Mouse (Mus musculus) spleen, postnatal 10 days (tissue): ENCODE data around the gene Myo1e.
A peak's percentile ranks its signal among the peaks of the same experiment; 100 is the strongest.

ENCODE experiments used
- DNase-seq, 2 experiments: peaks; one replicate each; pipeline ENCODE4 v3.0.0; 2021 to 2022; ENCODE audit warnings: low spot score in 2 of 2

The Myo1e gene

GRCm38 (mm10) chr9:70356254-70356653 is 149.1 kb downstream of the Myo1e start:
- no peak for DNase-seq

- DNase-seq, result no peak
Observed at GRCm38 (mm10) chr9:70359402-70360131, 152.4 kb downstream of the Myo1e start.

- no peak for DNase-seq
Observed at GRCm38 (mm10) chr9:70364741-70365140, 157.6 kb downstream of the Myo1e start.

- no peak for DNase-seq
Observed at GRCm38 (mm10) chr9:70365915-70366314, 158.8 kb downstream of the Myo1e start.

- no peak for DNase-seq
Observed at GRCm38 (mm10) chr9:70366898-70367297, 159.7 kb downstream of the Myo1e start.

- no peak for DNase-seq
Observed at GRCm38 (mm10) chr9:70371638-70372037, 164.5 kb downstream of the Myo1e start.

- no peak for DNase-seq
Observed at GRCm38 (mm10) chr9:70379502-70380467, 172.6 kb downstream of the Myo1e start.

- DNase-seq, result peak in 1 of 2 experiments; percentile 9
Observed at GRCm38 (mm10) chr9:70382091-70382490, 174.9 kb downstream of the Myo1e start.

- DNase-seq, result no peak
Observed at GRCm38 (mm10) chr9:70383750-70384149, 176.6 kb downstream of the Myo1e start.

- no peak for DNase-seq
Observed at GRCm38 (mm10) chr9:70384494-70384893, 177.3 kb downstream of the Myo1e start.

- no peak for DNase-seq
Observed at GRCm38 (mm10) chr9:70384958-70385728, 178.0 kb downstream of the Myo1e start.

GRCm38 (mm10) chr9:70387410-70388119 is 180.4 kb downstream of the Myo1e start:
- DNase-seq, result no peak

GRCm38 (mm10) chr9:70389548-70389947 is 182.4 kb downstream of the Myo1e start:
- no peak for DNase-seq

GRCm38 (mm10) chr9:70391042-70391441 is 183.9 kb downstream of the Myo1e start:
- no peak for DNase-seq

GRCm38 (mm10) chr9:70391660-70392562 is 184.8 kb downstream of the Myo1e start:
- no peak for DNase-seq

GRCm38 (mm10) chr9:70392563-70392907 is 185.4 kb downstream of the Myo1e start:
- DNase-seq, result no peak

- peak in 1 of 2 experiments; percentile 43 for DNase-seq
Observed at GRCm38 (mm10) chr9:70395617-70396016, 188.5 kb downstream of the Myo1e start.

GRCm38 (mm10) chr9:70396083-70396482 is 188.9 kb downstream of the Myo1e start:
- no peak for DNase-seq

- DNase-seq, result no peak
Observed at GRCm38 (mm10) chr9:70401937-70402539, 194.9 kb downstream of the Myo1e start.

GRCm38 (mm10) chr9:70406596-70406995 is 199.4 kb downstream of the Myo1e start:
- DNase-seq, result no peak
